Mouse (Mus musculus) liver, postnatal 0 days (tissue): Measurements from ENCODE around the gene Acsbg2. TPM values are rescaled to one million over a fixed set of nuclear protein-coding genes. Genes with fewer than 3 reads are reported as not detected.

Source experiments
- ATAC-seq: fragments of 200-750 bp; cut with Nextera tagmentation; 2 replicates; pipeline ENCODE4 v1.8.0; 2017; ENCODE audit warnings: mild to moderate bottlenecking, moderate library complexity
- DNase-seq: peaks from one replicate; pipeline ENCODE4 v3.0.0-alpha.2; 2016
- H3K27ac ChIP-seq: fragments of 300-500 bp; sonication (generic); 2 replicates; pipeline ENCODE4 v1.5.1; 2014; ENCODE audit warnings: antibody characterized with exemption, moderate library complexity, mild to moderate bottlenecking, low read depth
- H3K27me3 ChIP-seq: fragments of 300-500 bp; sonication (generic); 2 replicates; pipeline ENCODE4 v1.6.1; 2014; ENCODE audit warnings: low read length, control low read depth, mixed read lengths; ENCODE audit not compliant: insufficient read depth
- H3K36me3 ChIP-seq: fragments of 300-500 bp; sonication (generic); replicated peaks from 2 replicates; pipeline ENCODE4 v1.6.1; 2014; ENCODE audit warnings: mild to moderate bottlenecking, control low read depth, low read length, moderate library complexity, mixed read lengths; ENCODE audit not compliant: insufficient read depth
- H3K4me1 ChIP-seq: fragments of 300-500 bp; sonication (generic); 2 replicates; pipeline ENCODE4 v1.6.1; 2014; ENCODE audit warnings: antibody characterized with exemption, mild to moderate bottlenecking, control low read depth; ENCODE audit not compliant: insufficient read depth
- H3K4me2 ChIP-seq: fragments of 300-500 bp; sonication (generic); 2 replicates; pipeline ENCODE4 v1.6.1; 2014; ENCODE audit warnings: low read depth, mild to moderate bottlenecking, low read length, moderate library complexity, mixed read lengths
- H3K4me3 ChIP-seq: fragments of 300-500 bp; sonication (generic); 2 replicates; pipeline ENCODE4 v1.5.1; 2014; ENCODE audit warnings: low read depth, low read length
- H3K9ac ChIP-seq: fragments of 300-500 bp; sonication (generic); replicated peaks from 2 replicates; pipeline ENCODE4 v1.6.1; 2014; ENCODE audit warnings: mild to moderate bottlenecking, moderate library complexity
- H3K9me3 ChIP-seq: fragments of 300-500 bp; sonication (generic); 2 replicates; pipeline ENCODE4 v1.6.1; 2016; ENCODE audit warnings: mild to moderate bottlenecking, control low read depth, low read length, mixed read lengths
- CTCF ChIP-seq: sonication (generic); IDR thresholded peaks from 2 replicates; pipeline ENCODE4 v1.5.1; 2016; ENCODE audit warnings: antibody characterized with exemption, low read depth
- EP300 ChIP-seq: IDR thresholded peaks from 2 replicates; pipeline ENCODE4 v1.6.1; 2016; ENCODE audit warnings: antibody characterized with exemption, low read depth, mild to moderate bottlenecking
- WGBS: fragments of 180-500 bp; shearing (Covaris S2); extraction: QIAGEN DNeasy Blood & Tissue Kit; methylation state at CpG from one replicate; pipeline ENCODE4 v1.1.7; 2014; ENCODE audit not compliant: insufficient replicate concordance; 5-methylcytosine and 5-hydroxymethylcytosine counted together
- polyA plus RNA-seq: library from polyadenylated mRNA; unstranded; fragments of >200 nt; fragmentation: Nextera tagmentation; extraction: Ambion mirVana; gene quantifications from 2 replicates; pipeline ENCODE4 v1.2.1, GENCODE M21; 2015

The Acsbg2 gene
- polyA plus RNA-seq, 1 experiment from 2014 or later: not detected

GRCm38 (mm10) chr17:56793614-56794319, 80.5 kb downstream of the Acsbg2 start:
- 63% methylated on average over 6 of the region's 6 CpGs for WGBS
- H3K9ac ChIP-seq: peak overlapping the region; percentile 49
- peaks cover 11% of the 10 kb centered on the region for H3K4me1 ChIP-seq
- peak overlapping the region; percentile 31 for H3K4me3 ChIP-seq
- no peaks in the 10 kb centered on the region for H3K9me3 ChIP-seq
- no peaks in the 10 kb centered on the region for H3K27me3 ChIP-seq
- peak overlapping the region; percentile 57 for H3K4me2 ChIP-seq
- H3K27ac ChIP-seq: peak overlapping the region; percentile 68
- peak; percentile 59 for DNase-seq
- TF ChIP-seq EP300 (peak; percentile 95), CTCF (no peak)
- peak; percentile 96 for ATAC-seq
- H3K36me3 ChIP-seq: no peaks in the 10 kb centered on the region

Other genes with a start within 250 kb of the Acsbg2 start
- gene Lonp1, start 247.6 kb downstream of the Acsbg2 start, polyA plus RNA-seq: 29.8 and 31.9 TPM in 2 replicates
- 0.33 and 0.60 TPM in 2 replicates for gene Catsperd, start 246.3 kb downstream of the Acsbg2 start, polyA plus RNA-seq
- gene Ranbp3, start 201.2 kb downstream of the Acsbg2 start, polyA plus RNA-seq: 19.6 and 21.8 TPM in 2 replicates
- gene Ndufa11, start 156.7 kb downstream of the Acsbg2 start, polyA plus RNA-seq: 281 and 298 TPM in 2 replicates
- 3.3 and 4.1 TPM in 2 replicates for gene Vmac, start 156.4 kb downstream of the Acsbg2 start, polyA plus RNA-seq
- gene Nrtn, start 116.9 kb downstream of the Acsbg2 start, polyA plus RNA-seq: 1.2 and 2.2 TPM in 2 replicates
- 9.1 TPM in 2 replicates for gene Dus3l, start 109.7 kb downstream of the Acsbg2 start, polyA plus RNA-seq
- gene Prr22, start 104.2 kb downstream of the Acsbg2 start, polyA plus RNA-seq: 0.20 and 0.23 TPM in 2 replicates
- 3.1 and 3.6 TPM in 2 replicates for gene Rfx2, start 43.4 kb downstream of the Acsbg2 start, polyA plus RNA-seq
- 0.04 TPM in 1 of 2 replicates, not detected in the other for gene 1700061G19Rik, start 1.0 kb upstream of the Acsbg2 start, polyA plus RNA-seq
- 4.6 and 4.8 TPM in 2 replicates for gene Mllt1, start 61.0 kb upstream of the Acsbg2 start, polyA plus RNA-seq
- not detected in 2 replicates for gene Acer1, start 107.7 kb upstream of the Acsbg2 start, polyA plus RNA-seq
- 68.2 and 71.3 TPM in 2 replicates for gene Clpp, start 115.9 kb upstream of the Acsbg2 start, polyA plus RNA-seq
- 22.9 and 23.9 TPM in 2 replicates for gene Alkbh7, start 122.9 kb upstream of the Acsbg2 start, polyA plus RNA-seq
- not detected in 2 replicates for gene Pspn, start 125.6 kb upstream of the Acsbg2 start, polyA plus RNA-seq
- 26.7 and 31.3 TPM in 2 replicates for gene Gtf2f1, start 136.8 kb upstream of the Acsbg2 start, polyA plus RNA-seq
- gene Gm17949, start 137.0 kb upstream of the Acsbg2 start, polyA plus RNA-seq: 0.09 and 0.18 TPM in 2 replicates
- 14.6 and 16.6 TPM in 2 replicates for gene Khsrp, start 157.1 kb upstream of the Acsbg2 start, polyA plus RNA-seq
- gene Slc25a41, start 167.2 kb upstream of the Acsbg2 start, polyA plus RNA-seq: not detected in 2 replicates
- 33.0 and 39.9 TPM in 2 replicates for gene Crb3, start 184.7 kb upstream of the Acsbg2 start, polyA plus RNA-seq
- 12.7 and 12.8 TPM in 2 replicates for gene Slc25a23, start 185.4 kb upstream of the Acsbg2 start, polyA plus RNA-seq
- gene Dennd1c, start 204.1 kb upstream of the Acsbg2 start, polyA plus RNA-seq: 3.5 and 4.9 TPM in 2 replicates
- 0.23 and 0.30 TPM in 2 replicates for gene Tubb4a, start 213.3 kb upstream of the Acsbg2 start, polyA plus RNA-seq
- gene Tnfsf9, start 230.9 kb upstream of the Acsbg2 start, polyA plus RNA-seq: 0.21 and 0.56 TPM in 2 replicates